Mouse (Mus musculus): ENCODE measurements around the gene Dnajc9.

Dnajc9 gene

DNA sequence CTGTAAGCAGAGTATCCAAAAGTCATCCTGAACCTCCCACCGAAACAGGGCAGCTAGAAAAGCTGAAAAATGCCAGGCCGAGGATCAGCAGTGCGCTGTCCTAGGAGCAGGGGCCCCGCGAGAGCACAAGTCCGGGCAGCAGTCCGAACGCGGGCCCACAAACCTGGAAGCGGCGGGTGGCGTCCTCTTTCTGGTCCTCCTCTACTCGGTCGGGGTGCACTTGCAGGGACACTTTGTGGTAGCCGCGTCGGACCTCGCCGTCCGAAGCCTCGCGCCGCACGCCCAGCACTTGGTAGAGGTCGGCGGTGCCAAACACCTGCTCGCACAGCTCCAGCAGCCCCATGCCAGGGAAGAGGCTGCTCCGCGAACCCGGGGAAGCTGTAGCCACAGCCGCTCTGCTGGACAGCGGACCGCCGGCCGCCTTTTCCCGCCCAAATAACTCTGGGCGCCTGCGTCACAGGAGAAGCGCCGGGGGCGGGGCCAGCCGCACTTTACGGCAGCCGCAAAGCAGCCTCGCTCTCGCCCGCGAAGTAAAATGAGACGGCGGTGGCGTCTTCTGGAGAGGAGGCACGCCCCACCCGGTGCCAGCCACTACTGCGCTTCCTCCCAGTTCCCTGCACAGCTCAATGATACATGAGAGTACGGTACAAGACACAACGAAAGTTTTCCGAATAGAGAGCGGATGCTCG, at the start of gene Dnajc9:
Gene Dnajc9 (minus strand): TSS at position 470 of the 689 bp plus-strand sequence.
- peak; percentile 93 for DNase-seq

DNA sequence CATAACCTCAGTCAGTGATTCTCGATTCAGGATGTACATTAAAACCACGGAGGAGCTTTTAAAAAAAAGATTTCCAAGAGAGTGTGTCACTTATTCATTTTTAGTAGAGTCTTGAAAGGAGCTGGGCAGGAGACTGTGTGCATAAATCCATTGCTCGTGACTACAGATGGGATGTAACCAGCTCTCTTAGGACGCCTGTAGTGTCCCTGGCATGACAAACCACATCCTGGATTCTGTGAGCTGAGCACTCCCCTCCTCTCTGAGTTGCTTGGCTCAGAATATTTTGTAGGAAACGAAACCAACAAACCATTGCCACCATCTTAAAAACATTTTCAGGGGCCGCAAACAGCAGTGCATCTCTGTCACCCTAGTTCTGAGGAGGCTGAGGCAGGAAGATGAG, 48.3 kb upstream of the Dnajc9 start:
- DNase-seq = no peak

DNA sequence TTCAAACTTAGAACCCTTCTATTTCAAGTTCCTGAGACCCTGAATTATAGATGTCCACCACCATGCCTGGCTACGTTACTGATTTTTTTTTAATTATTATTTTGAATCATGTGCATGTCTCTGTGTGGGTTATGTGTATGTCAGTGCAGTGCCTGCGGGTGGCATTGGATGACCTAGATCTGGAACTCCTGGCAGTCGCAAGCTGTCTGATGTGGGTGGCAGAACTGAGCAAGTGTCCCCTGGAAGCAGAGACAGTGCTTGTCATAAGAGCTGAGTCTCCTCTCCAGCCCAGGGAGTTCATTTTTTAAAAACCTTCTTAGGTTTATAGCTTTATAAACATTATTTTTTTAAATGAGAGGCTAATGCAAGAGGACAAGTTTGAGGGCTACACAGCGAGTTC, 43.7 kb upstream of the Dnajc9 start:
- no peak for DNase-seq

DNA sequence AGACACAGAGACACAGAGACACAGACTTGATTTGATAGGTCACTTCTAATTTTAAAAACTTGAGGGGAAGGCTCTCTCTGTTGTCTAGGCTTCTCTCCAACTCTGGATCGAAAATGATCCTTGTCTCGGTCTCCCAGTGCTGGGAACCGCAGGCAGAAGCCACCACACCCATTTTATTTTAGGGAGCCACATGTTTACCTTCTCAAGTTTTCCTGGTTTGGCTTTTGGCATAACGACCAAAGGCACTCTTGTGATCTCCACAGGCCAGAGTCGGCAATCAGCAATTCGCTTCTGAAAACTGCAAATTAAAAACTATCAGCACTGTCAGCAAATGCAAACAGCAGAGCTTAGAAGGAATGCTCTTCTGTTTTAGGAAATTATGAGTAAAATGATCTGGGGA, 43.0 kb upstream of the Dnajc9 start:
- DNase-seq = no peak

DNA sequence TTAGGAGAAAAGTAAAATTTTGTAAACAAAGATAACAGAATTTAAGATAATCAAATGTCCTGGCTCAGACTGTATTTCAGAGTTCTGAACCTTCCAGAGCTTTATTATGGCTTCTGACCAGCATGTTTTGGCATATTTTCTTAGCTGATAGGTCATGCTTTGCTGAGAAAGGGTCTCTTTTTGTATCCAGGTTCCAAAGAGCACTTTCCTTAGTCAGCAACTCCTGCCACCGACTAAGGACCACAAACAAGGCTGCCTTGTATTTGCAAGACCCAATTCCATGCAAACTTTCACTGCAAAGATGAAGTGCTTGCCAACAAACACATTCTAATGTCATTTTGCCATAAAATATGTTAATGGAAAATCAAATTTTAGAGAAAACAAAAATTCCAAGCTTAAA, 41.1 kb upstream of the Dnajc9 start:
- no peak for DNase-seq

DNA sequence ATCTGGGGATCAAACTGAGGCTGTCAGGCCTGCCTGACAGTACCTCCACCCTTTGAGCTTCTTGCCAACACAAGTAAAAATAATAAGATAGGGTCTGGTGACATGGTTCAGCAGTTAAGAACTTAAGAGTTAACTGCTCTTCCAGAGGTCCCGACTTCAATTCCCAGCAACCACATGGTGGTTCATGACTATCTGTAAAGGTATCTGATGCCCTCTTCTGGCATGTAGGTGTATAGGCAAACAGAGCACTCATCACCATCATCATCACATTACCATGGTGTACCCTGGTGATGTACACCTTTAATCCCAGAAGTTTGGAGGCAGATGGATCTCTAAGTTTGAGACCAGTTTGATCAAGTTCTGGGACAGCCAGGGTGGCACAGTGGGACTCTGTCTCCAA, 39.9 kb upstream of the Dnajc9 start:
- DNase-seq = no peak

DNA sequence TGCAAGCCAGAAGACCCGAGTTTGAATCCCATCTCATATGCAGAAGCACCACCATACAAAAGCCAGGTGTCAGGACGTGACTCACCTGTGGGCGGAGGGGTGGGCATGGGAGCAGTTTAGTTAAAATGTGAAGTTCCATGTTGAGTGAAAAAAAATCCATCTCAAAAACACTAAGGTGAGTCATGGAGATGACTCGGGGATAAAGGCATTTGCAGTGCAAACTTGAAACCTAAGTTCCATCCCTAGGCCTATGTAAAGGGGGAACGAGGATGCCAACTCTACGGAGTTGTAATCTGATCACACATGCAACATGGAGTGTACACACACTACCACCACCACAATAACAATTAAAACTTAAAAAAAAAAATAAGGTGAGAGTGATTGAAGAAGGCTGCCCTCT, 34.3 kb upstream of the Dnajc9 start:
- DNase-seq = no peak

DNA sequence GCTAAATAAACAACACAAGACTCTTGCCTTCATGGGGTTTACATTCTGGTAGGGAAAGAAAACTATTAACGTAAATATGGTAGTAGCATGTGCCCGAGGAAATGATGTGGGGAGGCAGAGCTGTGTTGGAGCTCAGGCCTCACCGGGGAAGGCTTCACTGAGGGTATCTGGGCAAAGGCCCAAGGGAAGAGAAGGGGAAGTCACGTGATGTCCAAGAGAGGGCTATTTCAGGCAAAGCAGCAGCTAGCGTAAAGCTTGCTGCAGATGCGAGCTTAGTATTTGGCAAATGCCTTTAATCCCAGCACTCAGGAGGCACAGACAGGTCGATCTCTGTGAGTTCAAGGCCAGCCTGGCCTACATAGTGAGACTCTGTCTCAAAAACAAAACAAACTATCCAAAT, 33.5 kb upstream of the Dnajc9 start:
- DNase-seq = no peak

DNA sequence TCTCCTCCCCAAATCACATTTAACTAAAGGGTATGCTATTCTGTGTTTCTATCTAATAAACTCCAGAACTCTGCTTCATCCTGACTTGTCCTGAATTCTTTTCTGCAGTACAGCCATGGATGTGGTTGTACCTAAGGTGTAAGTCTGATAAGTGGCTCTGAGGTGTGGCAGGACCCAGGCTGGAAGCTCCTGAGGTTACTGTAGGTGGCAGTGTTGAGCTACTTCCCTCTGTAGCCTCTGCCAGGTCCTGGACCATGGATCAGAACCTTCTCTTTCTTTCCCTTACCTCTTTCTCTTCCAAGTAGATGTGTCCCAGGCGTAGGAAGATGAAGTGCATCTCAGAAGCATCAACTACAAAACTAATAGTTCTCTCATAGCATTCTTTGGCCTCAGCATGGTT, 11.4 kb upstream of the Dnajc9 start:
- DNase-seq = no peak

DNA sequence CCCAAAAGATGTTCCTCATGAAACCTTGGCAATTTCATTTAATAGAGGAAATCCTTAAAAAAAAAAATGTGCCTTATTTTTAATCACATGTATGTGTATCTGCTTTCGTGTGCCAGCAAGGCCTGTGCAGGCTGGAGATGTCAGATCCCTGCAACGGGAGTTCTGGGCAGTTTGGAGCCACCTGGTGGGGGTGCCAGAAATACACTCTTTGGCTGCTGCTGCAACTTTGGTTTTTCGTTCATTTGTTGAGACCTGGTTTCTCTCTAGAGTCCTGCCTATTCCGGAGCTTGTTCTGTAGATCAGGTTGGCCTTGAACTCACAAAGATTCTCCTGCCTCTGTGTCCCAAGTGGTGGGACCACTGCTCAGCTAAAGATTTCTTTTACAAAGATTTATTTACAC, 10.2 kb upstream of the Dnajc9 start:
- DNase-seq = no peak

DNA sequence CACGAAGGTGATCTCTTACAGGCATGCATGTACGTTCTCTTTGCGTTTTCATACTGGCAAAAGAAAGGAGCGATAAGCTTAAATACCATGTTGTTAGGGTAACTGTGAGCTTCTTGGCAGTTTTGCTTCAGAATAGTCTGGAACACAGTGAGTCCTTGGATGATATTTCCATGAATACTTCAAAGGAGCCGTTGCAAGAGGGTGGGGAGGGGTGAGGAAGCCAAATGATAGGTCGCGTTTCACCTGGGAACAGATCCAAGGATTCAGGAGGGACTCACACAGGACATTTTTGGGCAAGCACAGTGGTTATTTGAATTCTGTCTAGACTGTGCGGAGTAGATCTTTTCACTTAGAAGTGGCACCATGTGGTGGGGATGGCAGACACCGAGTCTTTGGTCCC, 8.5 kb upstream of the Dnajc9 start:
- no peak for DNase-seq

DNA sequence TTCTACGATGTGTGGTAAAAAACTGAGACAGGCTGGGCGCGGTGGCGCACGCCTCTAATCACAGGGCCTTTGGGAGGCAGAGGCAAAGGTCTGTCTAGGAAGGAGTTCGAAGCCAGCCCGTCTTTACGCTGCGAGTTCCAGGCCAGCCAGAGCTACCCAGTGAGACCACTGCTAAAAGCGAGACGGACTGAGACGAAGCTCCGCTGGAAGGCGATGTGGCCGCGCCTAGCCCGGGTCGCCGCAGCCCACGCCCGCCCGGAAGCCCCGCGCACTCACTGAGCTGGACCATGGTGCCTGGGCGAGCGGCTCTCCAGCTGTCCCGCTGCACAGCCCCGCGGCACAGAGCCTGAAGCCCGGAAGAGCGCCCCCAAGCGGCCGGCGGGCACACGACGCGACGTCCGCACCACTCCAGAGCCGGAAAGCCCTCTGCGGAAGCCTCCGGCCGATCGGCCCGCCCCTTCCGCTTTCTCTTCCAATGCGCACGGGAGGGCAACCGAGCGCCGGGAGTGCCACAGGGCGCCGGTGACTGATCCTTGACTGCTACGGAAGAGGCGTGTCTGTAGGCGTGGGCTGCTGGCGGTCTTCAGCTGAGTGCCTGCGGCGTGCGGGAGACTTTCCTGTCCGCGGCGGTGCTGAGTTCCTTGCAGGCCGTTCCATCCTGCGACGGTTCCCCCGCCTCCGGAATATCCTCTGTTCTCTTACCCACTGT, 4.6 kb upstream of the Dnajc9 start, which contains the start of gene Mrps16:
Gene Mrps16 (minus strand): TSS at position 430 of the 709 bp plus-strand sequence.
- peak; percentile 98 for DNase-seq

DNA sequence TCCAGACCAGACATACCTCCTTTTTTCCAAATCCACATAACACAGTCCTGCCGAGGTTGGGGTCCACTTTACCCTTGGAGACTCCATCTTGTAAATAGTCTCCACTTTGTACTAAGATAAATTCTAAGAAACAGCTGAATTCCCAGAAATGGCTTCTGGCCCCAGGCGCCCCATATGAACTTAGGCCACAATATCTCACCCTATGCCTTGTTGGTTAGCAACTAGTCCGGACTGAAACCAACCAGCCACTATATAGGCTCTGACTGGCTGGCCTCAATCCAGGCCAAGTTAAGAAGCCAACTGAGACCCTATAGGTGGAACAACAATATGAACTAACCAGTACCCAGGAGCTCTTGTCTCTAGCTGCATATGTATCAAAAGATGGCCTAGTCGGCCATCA, 3.6 kb upstream of the Dnajc9 start:
- peak; percentile 58 for DNase-seq

DNA sequence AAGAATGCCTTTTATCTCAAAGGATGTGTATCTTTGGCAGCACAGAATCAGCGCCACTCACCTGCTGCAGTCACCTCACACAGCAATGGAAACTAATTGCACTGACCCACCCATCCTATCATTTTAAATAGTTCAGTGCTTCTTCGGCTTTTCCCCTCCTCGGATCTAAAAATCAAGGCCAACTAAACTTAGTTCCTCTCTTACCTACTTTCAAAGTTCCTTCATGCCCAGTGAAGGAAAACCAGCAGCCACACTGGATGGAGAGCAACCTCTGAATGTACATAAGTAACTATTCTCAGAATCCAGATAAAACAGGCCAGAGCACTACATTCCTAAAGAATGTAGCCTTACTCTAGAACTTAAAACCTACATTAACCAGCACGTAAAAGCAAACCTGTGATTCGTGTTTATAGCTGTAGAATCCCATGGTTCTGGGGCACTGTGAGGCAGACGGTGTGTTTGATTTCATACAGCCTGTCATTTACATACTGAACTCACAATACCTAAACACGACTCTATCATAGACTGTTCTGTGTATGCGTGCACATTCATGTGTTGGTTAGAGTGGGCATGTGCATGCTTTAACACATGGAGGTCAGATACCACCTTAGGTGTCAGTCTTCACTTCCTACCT, 853 bp upstream of the Dnajc9 start:
- no peak for DNase-seq

DNA sequence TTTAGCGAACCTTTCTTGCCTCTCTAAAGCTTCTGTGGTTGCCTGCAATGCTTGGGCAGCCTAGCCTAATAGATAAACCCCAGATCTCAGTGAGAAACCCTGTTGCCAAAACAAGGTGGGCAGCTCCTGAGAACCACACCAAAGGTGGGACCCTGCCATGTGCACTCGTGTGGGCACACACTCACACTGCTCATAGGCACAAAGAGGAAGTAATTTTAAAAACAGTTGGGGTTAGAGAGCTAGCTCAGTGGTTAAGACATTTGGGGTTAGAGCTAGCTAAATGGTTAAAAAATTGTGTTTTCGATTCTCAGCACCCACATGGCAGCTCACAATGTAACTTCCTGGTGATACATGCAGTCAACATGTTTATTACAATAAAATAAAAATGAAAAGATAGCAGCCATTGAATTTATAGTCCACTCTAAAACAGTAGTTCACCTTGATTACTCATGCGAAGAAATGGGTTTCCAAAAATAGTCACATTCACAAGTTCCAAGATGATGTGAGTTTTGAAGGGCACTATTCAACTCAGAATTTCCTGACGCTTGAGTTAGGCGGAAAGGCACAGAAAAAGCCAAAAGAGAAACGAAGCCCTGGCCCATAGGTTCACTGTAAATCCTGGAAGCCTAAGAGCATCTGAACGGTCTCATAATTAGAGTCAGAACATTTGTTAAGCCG, 8.8 kb downstream of the Dnajc9 start:
- DNase-seq = no peak

DNA sequence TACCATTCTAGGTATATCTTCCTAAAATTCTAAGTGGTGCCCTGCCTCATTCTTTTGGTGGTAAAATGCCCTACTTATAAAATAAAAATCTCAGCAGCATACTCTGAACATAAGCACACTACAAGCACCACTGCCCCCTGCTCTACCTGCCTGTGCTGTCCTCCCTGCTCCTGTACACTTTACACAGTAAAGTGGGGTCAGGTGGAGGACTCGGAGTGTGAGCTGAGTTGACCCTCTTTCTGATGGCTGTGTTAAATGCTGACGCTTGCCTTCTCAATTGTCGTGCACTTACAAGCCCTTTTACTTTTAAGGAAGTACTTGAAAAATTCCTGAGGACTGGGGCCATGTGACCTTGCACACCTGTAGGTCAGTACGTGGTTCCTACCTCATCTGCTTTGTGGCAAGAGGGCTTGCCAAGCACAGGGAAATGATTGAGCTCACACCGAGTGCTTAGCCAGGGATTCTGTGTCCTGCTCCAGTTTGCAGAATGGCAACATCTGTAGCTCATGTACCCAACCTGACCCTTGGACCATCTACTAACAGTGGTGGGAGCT, 9.5 kb downstream of the Dnajc9 start:
- DNase-seq = no peak

DNA sequence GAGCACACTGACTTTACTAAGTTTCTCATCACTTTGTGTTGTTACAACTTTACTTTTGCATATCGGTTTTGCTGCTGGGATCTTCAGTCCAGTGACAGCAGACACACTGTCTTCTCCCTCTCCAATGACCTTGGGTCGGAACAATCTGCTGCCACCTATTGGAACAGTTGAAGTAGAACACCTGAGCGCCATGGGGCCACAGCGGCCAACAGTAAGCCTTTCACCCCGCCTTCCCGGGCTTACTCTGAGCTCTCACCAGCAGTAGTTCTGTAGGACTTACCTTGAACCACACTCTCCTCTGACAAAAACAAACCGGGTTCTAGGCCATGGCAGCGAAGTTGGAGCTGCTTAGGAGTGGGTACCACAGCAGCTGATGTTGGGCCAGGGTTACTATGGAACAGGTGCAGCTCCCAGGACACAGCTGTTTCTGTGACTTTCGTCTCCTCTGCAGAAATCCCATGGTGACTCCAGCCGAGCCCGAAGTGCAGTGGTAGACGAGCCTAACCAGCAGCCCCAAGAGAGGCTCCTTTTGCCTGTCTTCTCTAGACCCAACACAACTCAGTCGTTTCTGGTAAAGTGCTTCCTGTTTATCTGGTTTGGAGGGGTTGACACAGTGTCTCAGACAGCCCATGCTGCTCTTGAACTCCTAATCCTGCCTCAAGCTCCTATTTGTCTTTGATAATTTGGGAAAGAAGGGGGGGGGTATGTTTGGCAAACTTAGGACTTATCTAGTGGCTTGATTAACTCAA, 10.2 kb downstream of the Dnajc9 start:
- peak; percentile 32 for DNase-seq

DNA sequence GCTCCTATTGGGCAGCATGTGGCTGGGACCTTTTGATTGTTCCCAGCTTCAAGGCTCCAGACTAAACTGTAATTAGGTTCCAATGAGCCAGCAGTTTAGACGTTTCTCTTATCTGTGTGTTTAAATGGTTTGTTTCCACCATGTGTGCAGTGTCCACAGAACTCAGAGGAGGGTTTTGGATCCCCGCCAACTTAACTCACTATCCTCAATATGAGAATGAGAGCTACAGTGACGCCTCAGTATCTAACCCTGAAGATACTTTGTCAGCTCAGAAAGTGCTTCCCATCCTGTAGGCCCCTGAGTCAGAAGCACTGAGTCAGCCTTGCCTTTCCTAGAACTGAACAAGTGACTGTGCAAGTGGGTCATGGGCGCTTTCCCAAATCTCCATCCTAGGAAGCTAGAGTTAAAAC, 11.6 kb downstream of the Dnajc9 start:
- DNase-seq = no peak

DNA sequence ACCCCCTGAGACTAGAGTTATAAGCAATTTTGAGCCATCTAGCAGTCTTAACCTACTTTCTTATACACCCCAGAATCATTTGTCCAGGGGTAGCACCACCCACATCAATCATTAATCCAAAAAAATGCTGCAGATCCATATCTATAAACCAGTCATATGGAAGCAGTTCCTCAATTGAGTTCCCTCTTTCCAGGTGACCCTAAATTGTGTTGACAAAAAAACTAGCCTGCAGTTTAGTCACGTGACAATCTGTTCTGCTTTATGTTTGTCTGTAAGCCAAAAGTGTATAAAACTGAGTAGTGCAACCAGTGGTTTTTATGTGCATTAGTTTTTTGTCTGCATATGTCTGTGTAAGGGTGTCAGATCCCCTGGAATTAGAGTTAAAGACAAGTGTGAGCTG, 16.9 kb downstream of the Dnajc9 start:
- no peak for DNase-seq

DNA sequence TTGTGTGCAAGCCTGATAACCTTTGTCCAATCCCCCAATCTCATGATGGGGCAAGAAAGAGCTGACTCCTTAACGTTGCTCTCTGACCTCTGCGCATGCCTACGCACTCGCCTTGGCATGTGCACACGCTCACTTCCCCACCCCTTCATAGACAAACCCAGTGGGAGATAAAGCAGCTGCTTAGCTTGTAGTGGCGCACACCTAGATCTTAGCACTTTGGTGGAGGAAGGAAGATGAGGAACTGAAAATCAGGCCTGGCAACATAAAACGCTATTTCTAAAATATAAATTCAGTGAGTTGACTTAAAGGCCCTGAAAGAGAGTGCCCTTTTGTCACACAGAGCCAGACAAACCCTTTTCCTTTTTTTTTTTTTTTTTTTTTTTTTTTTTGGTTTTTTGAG, 17.9 kb downstream of the Dnajc9 start:
- DNase-seq = no peak

DNA sequence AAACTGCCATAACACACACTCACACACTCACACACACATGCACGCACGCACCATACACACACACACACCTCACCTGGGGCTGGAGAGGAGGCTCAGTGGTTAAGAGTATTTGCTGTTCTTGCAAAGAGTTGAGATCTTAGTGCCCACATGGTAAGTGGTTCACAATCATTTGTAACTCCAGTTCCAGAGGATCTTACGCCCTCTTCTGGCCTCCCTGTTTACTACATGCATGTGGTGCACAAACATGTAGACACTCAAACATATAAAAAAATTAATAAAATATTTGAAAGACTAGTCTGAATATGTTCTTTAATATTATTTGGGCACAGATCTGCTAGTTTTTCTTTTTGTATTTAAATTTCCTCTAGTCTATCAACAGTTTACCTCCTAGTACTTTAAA, 20.4 kb downstream of the Dnajc9 start:
- DNase-seq = no peak

DNA sequence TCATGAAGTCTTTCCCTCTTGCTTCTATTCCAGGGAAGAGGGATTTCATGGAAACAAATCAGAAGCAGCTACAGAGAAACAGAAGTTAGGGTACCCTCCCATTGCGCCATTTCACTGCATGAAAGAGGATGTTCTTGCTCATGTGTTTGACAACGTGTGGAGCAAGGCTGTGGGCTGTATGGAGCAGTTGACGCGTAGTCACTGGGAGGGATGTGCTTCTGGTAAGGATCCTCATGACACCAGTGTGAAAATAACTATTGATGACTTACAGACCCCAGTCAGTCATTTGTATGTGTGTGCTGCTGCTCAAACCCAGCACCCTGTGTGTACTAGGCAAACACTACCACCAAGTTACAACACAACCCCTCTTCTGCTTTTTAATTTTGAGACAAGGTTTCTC, 25.5 kb downstream of the Dnajc9 start:
- DNase-seq = no peak

Measured in cerebellum, adult 11-12 months (tissue).